Mouse (Mus musculus) embryonic facial prominence, embryonic 11.5 days (tissue): ENCODE results near the gene Commd1. TPM values are rescaled to one million over a fixed set of nuclear protein-coding genes. Genes with fewer than 3 reads are reported as not detected.

Experiments used
- ATAC-seq: fragments of 200-750 bp; cut with Nextera tagmentation; replicated peaks from 2 replicates; pipeline ENCODE4 v1.8.0; 2017; ENCODE audit warnings: low read depth; ENCODE audit not compliant: insufficient number of reproducible peaks, low FRiP score, low TSS enrichment
- DNase-seq: peaks from one replicate; pipeline ENCODE4 v3.0.0-alpha.2; 2015; ENCODE audit warnings: low spot score
- H3K27ac ChIP-seq: fragments of 300-500 bp; sonication (generic); replicated peaks from 2 replicates; pipeline ENCODE4 v1.5.1; 2014; ENCODE audit warnings: mild to moderate bottlenecking, low read depth, low read length, control low read depth
- H3K27me3 ChIP-seq: fragments of 300-500 bp; sonication (generic); 2 replicates; pipeline ENCODE4 v1.6.1; 2014; ENCODE audit warnings: mild to moderate bottlenecking, low read length, moderate library complexity, mixed read lengths; ENCODE audit not compliant: control insufficient read depth, insufficient read depth
- H3K36me3 ChIP-seq: fragments of 300-500 bp; sonication (generic); replicated peaks from 2 replicates; pipeline ENCODE4 v1.6.1; 2014; ENCODE audit warnings: low read depth, mild to moderate bottlenecking, low read length, moderate library complexity, mixed read lengths; ENCODE audit not compliant: control insufficient read depth, insufficient read depth
- H3K4me1 ChIP-seq: fragments of 300-500 bp; sonication (generic); 2 replicates; pipeline ENCODE4 v1.6.1; 2014; ENCODE audit warnings: low read length, mixed read lengths; ENCODE audit not compliant: control insufficient read depth, insufficient read depth
- H3K4me2 ChIP-seq: fragments of 300-500 bp; sonication (generic); 2 replicates; pipeline ENCODE4 v1.6.1; 2014; ENCODE audit warnings: low read depth, mild to moderate bottlenecking, control low read depth, low read length, moderate library complexity
- H3K4me3 ChIP-seq: fragments of 300-500 bp; sonication (generic); 2 replicates; pipeline ENCODE4 v1.5.1; 2014; ENCODE audit warnings: low read depth, low read length, control low read depth
- H3K9ac ChIP-seq: fragments of 300-500 bp; sonication (generic); replicated peaks from 2 replicates; pipeline ENCODE4 v1.6.1; 2014; ENCODE audit warnings: mild to moderate bottlenecking, control low read depth, low read length
- H3K9me3 ChIP-seq: fragments of 300-500 bp; sonication (generic); replicated peaks from 2 replicates; pipeline ENCODE4 v1.6.1; 2016; ENCODE audit warnings: mild to moderate bottlenecking, low read length, inconsistent platforms, mixed read lengths; ENCODE audit not compliant: control insufficient read depth
- WGBS: fragments of 180-500 bp; shearing (Covaris S2); extraction: QIAGEN DNeasy Blood & Tissue Kit; methylation state at CpG from one replicate; pipeline ENCODE4 v1.1.7; 2014; 5-methylcytosine and 5-hydroxymethylcytosine counted together
- polyA plus RNA-seq: library from polyadenylated mRNA; unstranded; fragments of >200 nt; fragmentation: Nextera tagmentation; extraction: Ambion mirVana; gene quantifications from 2 replicates; pipeline ENCODE4 v1.2.1, GENCODE M21; 2014

The Commd1 gene
- polyA plus RNA-seq, 1 experiment from 2014 or later: 452 TPM

GRCm38 (mm10) chr11:22971835-22972709 is 10.1 kb downstream of the Commd1 start, which contains the start of gene Zrsr1:
Gene Zrsr1, plus strand, starts transcription at chr11:22972005.
- H3K36me3 ChIP-seq: no peaks in the 10 kb centered on the region; the same call in 1 of the 2 replicates
- peak within 1 kb of the TSS; percentile 55 for H3K4me3 ChIP-seq
- H3K4me2 ChIP-seq: peak within 1 kb of the TSS; percentile 69
- peak within 1 kb of the TSS; percentile 60 for H3K9ac ChIP-seq
- H3K27ac ChIP-seq: no peak within 1 kb of the TSS
- no peaks in the 10 kb centered on the region for H3K4me1 ChIP-seq
- WGBS: 53% methylated on average over 56 of the region's 56 CpGs
- no peaks in the 10 kb centered on the region for H3K27me3 ChIP-seq
- DNase-seq (peak; percentile 64), ATAC-seq (peak; percentile 70)
- peaks cover 2% of the 10 kb centered on the region; the same call in 1 of the 2 replicates for H3K9me3 ChIP-seq

GRCm38 (mm10) chr11:22970546-22970945 is 11.6 kb downstream of the Commd1 start:
- peaks cover 2% of the 10 kb centered on the region; the same call in 1 of the 2 replicates for H3K9me3 ChIP-seq
- DNase-seq (no peak), ATAC-seq (no peak)
- no peak overlapping the region for H3K27ac ChIP-seq
- H3K4me3 ChIP-seq: no peak overlapping the region
- no peak overlapping the region for H3K4me2 ChIP-seq
- no peaks in the 10 kb centered on the region for H3K4me1 ChIP-seq
- H3K36me3 ChIP-seq: no peaks in the 10 kb centered on the region; the same call in 1 of the 2 replicates
- WGBS: 96% methylated on average over 1 of the region's 1 CpGs
- H3K9ac ChIP-seq: no peak overlapping the region
- no peaks in the 10 kb centered on the region for H3K27me3 ChIP-seq

- H3K9ac ChIP-seq: no peak overlapping the region
- DNase-seq (peak; percentile 52), ATAC-seq (no peak)
- no peak overlapping the region for H3K4me3 ChIP-seq
- WGBS: 64% methylated on average over 6 of the region's 6 CpGs
- H3K36me3 ChIP-seq: no peaks in the 10 kb centered on the region; the same call in 1 of the 2 replicates
- H3K27me3 ChIP-seq: no peaks in the 10 kb centered on the region
- no peak overlapping the region for H3K27ac ChIP-seq
- H3K4me1 ChIP-seq: no peaks in the 10 kb centered on the region
- H3K4me2 ChIP-seq: no peak overlapping the region
- H3K9me3 ChIP-seq: peaks cover 2% of the 10 kb centered on the region; the same call in 1 of the 2 replicates
Observed at GRCm38 (mm10) chr11:22969486-22969885, 12.7 kb downstream of the Commd1 start.

GRCm38 (mm10) chr11:22965503-22965902 is 16.7 kb downstream of the Commd1 start:
- Histone ChIP-seq H3K27ac (no peak overlapping the region), H3K4me1 (no peaks in the 10 kb centered on the region), H3K4me3 (no peak overlapping the region), H3K27me3 (no peaks in the 10 kb centered on the region), H3K9me3 (no peaks in the 10 kb centered on the region), H3K4me2 (no peak overlapping the region), H3K36me3 (no peaks in the 10 kb centered on the region), H3K9ac (no peak overlapping the region)
- DNase-seq (no peak), ATAC-seq (no peak)
- 76% methylated on average over 4 of the region's 4 CpGs for WGBS

- 78% methylated on average over 4 of the region's 4 CpGs for WGBS
Observed at GRCm38 (mm10) chr11:22964401-22964800, 17.8 kb downstream of the Commd1 start.

GRCm38 (mm10) chr11:22962101-22962500 is 20.1 kb downstream of the Commd1 start:
- no peak overlapping the region for H3K4me3 ChIP-seq
- H3K36me3 ChIP-seq: no peaks in the 10 kb centered on the region
- no peak for DNase-seq
- H3K27me3 ChIP-seq: no peaks in the 10 kb centered on the region
- no peaks in the 10 kb centered on the region for H3K4me1 ChIP-seq
- H3K9me3 ChIP-seq: no peaks in the 10 kb centered on the region
- no peak overlapping the region for H3K9ac ChIP-seq
- no peak overlapping the region for H3K4me2 ChIP-seq
- WGBS: 86% methylated on average over 1 of the region's 1 CpGs
- H3K27ac ChIP-seq: no peak overlapping the region
- ATAC-seq: no peak

More at GRCm38 (mm10) chr11:22964401-22964800, 17.8 kb downstream of the Commd1 start:
- no peak for DNase-seq
- Histone ChIP-seq H3K4me3 (no peak overlapping the region), H3K4me1 (no peaks in the 10 kb centered on the region), H3K4me2 (no peak overlapping the region), H3K36me3 (no peaks in the 10 kb centered on the region), H3K27me3 (no peaks in the 10 kb centered on the region), H3K9ac (no peak overlapping the region), H3K27ac (no peak overlapping the region), H3K9me3 (no peaks in the 10 kb centered on the region)
- ATAC-seq: no peak

GRCm38 (mm10) chr11:22957791-22958374 is 24.3 kb downstream of the Commd1 start:
- Histone ChIP-seq H3K36me3 (no peaks in the 10 kb centered on the region), H3K9ac (no peak overlapping the region), H3K4me3 (no peak overlapping the region), H3K9me3 (no peaks in the 10 kb centered on the region), H3K4me1 (no peaks in the 10 kb centered on the region), H3K4me2 (no peak overlapping the region), H3K27me3 (no peaks in the 10 kb centered on the region), H3K27ac (no peak overlapping the region)
- DNase-seq (no peak), ATAC-seq (no peak)
- WGBS: 90% methylated on average over 4 of the region's 4 CpGs

GRCm38 (mm10) chr11:22956830-22957229 is 25.4 kb downstream of the Commd1 start:
- H3K27ac ChIP-seq: no peak overlapping the region
- DNase-seq (peak; percentile 14), ATAC-seq (no peak)
- WGBS: 74% methylated on average over 4 of the region's 4 CpGs
- H3K9ac ChIP-seq: no peak overlapping the region
- no peak overlapping the region for H3K4me2 ChIP-seq
- no peak overlapping the region for H3K4me3 ChIP-seq
- H3K9me3 ChIP-seq: no peaks in the 10 kb centered on the region
- no peaks in the 10 kb centered on the region for H3K27me3 ChIP-seq
- H3K4me1 ChIP-seq: no peaks in the 10 kb centered on the region
- no peaks in the 10 kb centered on the region for H3K36me3 ChIP-seq
